Mouse (Mus musculus) liver, embryonic 14.5 days (tissue): ENCODE data around the gene Hist1h4c. TPM values are rescaled to one million over a fixed set of nuclear protein-coding genes. Genes with fewer than 3 reads are reported as not detected.

ENCODE experiments used
- ATAC-seq: fragments of 200-750 bp; cut with Nextera tagmentation; 2 replicates; pipeline ENCODE4 v1.8.0; 2017; ENCODE audit warnings: moderate number of reproducible peaks, mild to moderate bottlenecking, moderate library complexity; ENCODE audit not compliant: insufficient read depth
- DNase-seq, 3 experiments: peaks; one replicate each; pipeline ENCODE4 v3.0.0-alpha.2; 2012 to 2013; ENCODE audit warnings: low read depth in 3 of 3, low spot score in 3 of 3
- H3K27ac ChIP-seq: fragments of 300-500 bp; sonication (generic); 2 replicates; pipeline ENCODE4 v1.5.1; 2014; ENCODE audit warnings: moderate library complexity, mild to moderate bottlenecking, control low read depth, inconsistent platforms
- H3K27me3 ChIP-seq: fragments of 300-500 bp; sonication (generic); 2 replicates; pipeline ENCODE4 v1.6.1; 2014; ENCODE audit warnings: mild to moderate bottlenecking, low read length, moderate library complexity; ENCODE audit not compliant: control insufficient read depth, insufficient read depth
- H3K36me3 ChIP-seq: fragments of 300-500 bp; sonication (generic); replicated peaks from 2 replicates; pipeline ENCODE4 v1.6.1; 2014; ENCODE audit warnings: low read depth; ENCODE audit not compliant: control insufficient read depth, insufficient read depth
- H3K4me1 ChIP-seq, 2 experiments: fragments of 200-500 bp in 1 of 2; fragments of 300-500 bp in 1 of 2; sonication (generic) in 1 of 2; replicated peaks; 2 replicates each; pipeline ENCODE4 v1.6.1; 2012 to 2014; ENCODE audit warnings: antibody characterized with exemption in 1 of 2, inconsistent platforms in 1 of 2, low read length in 1 of 2; ENCODE audit not compliant: control insufficient read depth in 2 of 2, insufficient read depth in 2 of 2
- H3K4me2 ChIP-seq: fragments of 300-500 bp; sonication (generic); 2 replicates; pipeline ENCODE4 v1.6.1; 2014; ENCODE audit warnings: low read depth, mild to moderate bottlenecking, control low read depth, moderate library complexity
- H3K4me3 ChIP-seq, 2 experiments: fragments of 200-500 bp in 1 of 2; fragments of 300-500 bp in 1 of 2; sonication (generic) in 1 of 2; 2 replicates each; pipeline ENCODE4 v1.5.1; 2012 to 2014; ENCODE audit warnings: low read depth in 2 of 2, low read length in 2 of 2, mild to moderate bottlenecking in 2 of 2, control low read depth in 1 of 2, inconsistent platforms in 1 of 2, moderate library complexity in 1 of 2; ENCODE audit not compliant: insufficient read depth in 1 of 2
- H3K9ac ChIP-seq: fragments of 300-500 bp; sonication (generic); replicated peaks from 2 replicates; pipeline ENCODE4 v1.6.1; 2014; ENCODE audit warnings: mild to moderate bottlenecking, control low read depth, moderate library complexity
- H3K9me3 ChIP-seq: fragments of 300-500 bp; sonication (generic); 2 replicates; pipeline ENCODE4 v1.6.1; 2016; ENCODE audit warnings: low read length, mixed read lengths; ENCODE audit not compliant: control insufficient read depth
- CTCF ChIP-seq: IDR thresholded peaks from 2 replicates; pipeline ENCODE4 v1.5.1; 2016; ENCODE audit warnings: antibody characterized with exemption, low read depth, control low read depth
- EP300 ChIP-seq: IDR thresholded peaks from 2 replicates; pipeline ENCODE4 v1.6.1; 2016; ENCODE audit warnings: antibody characterized with exemption, low read depth
- WGBS: fragments of 180-500 bp; shearing (Covaris S2); extraction: QIAGEN DNeasy Blood & Tissue Kit; methylation state at CpG from one replicate; pipeline ENCODE4 v1.1.7; 2014; ENCODE audit not compliant: insufficient replicate concordance; 5-methylcytosine and 5-hydroxymethylcytosine counted together
- polyA plus RNA-seq, 2 experiments: library from polyadenylated mRNA; depleted of rRNA in 1 of 2; stranded (reverse) in 1 of 2; unstranded in 1 of 2; fragments of >200 nt; fragmentation: Nextera tagmentation in 1 of 2; extraction: Ambion mirVana in 1 of 2; gene quantifications; 2 replicates each; pipeline versions ENCODE4 v1.2.1 to v1.2.3; 2012 to 2014

The Hist1h4c gene
- polyA plus RNA-seq, 2 experiments: 6.2 to 10.1 TPM

- 48% methylated on average over 4 of the region's 4 CpGs for WGBS
- no peak for ATAC-seq
- H3K27ac ChIP-seq: no peak overlapping the region
- no peak overlapping the region for H3K4me2 ChIP-seq
- no peaks in the 10 kb centered on the region for H3K27me3 ChIP-seq
- H3K36me3 ChIP-seq: no peaks in the 10 kb centered on the region
- no peak for TF ChIP-seq EP300
- no peak for TF ChIP-seq CTCF
- peaks cover 12 to 13% of the 10 kb centered on the region in 2 experiments for H3K4me1 ChIP-seq
- H3K4me3 ChIP-seq: no peak overlapping the region
- no peaks in the 10 kb centered on the region for H3K9me3 ChIP-seq
- no peak for DNase-seq
- no peak overlapping the region for H3K9ac ChIP-seq
Observed at GRCm38 (mm10) chr13:23702220-23702619, 4.0 kb upstream of the Hist1h4c start.

- peak overlapping the region; percentile 51 for H3K9ac ChIP-seq
- DNase-seq (peak; percentile 73 to 75 (median 73)), ATAC-seq (0 out of 2 replicates have a peak, but pooled peaks have one; percentile 11)
- TF ChIP-seq CTCF: peak; percentile 89
- TF ChIP-seq EP300: no peak
- no peak overlapping the region for H3K4me3 ChIP-seq
- H3K36me3 ChIP-seq: no peaks in the 10 kb centered on the region
- 17% methylated on average over 8 of the region's 8 CpGs for WGBS
- H3K4me2 ChIP-seq: peak overlapping the region; percentile 24
- peaks cover 20 to 21% of the 10 kb centered on the region in 2 experiments for H3K4me1 ChIP-seq
- H3K27me3 ChIP-seq: no peaks in the 10 kb centered on the region
- no peaks in the 10 kb centered on the region for H3K9me3 ChIP-seq
- H3K27ac ChIP-seq: peak overlapping the region; percentile 13
Observed at GRCm38 (mm10) chr13:23700786-23701520, 2.7 kb upstream of the Hist1h4c start.

- no peak for DNase-seq
- Histone ChIP-seq H3K4me2 (no peak overlapping the region), H3K9me3 (no peaks in the 10 kb centered on the region), H3K27ac (no peak overlapping the region), H3K4me3 (no peak overlapping the region), H3K9ac (no peak overlapping the region), H3K36me3 (no peaks in the 10 kb centered on the region), H3K4me1 (peaks cover 26% of the 10 kb centered on the region in 2 experiments), H3K27me3 (no peaks in the 10 kb centered on the region)
- no peak for ATAC-seq
- 52% methylated on average over 3 of the region's 3 CpGs for WGBS
- TF ChIP-seq EP300: no peak
- TF ChIP-seq CTCF: peak; percentile 23; the same call in 1 of the 2 replicates
Observed at GRCm38 (mm10) chr13:23699767-23700166, 1.5 kb upstream of the Hist1h4c start.

GRCm38 (mm10) chr13:23698996-23699395 lies 742 bp upstream of the Hist1h4c start:
- ATAC-seq (no peak), DNase-seq (no peak)

GRCm38 (mm10) chr13:23697491-23698299 lies 559 bp downstream of the Hist1h4c start:
- Histone ChIP-seq H3K36me3 (no peaks in the 10 kb centered on the region), H3K27me3 (no peaks in the 10 kb centered on the region), H3K4me3 (peak overlapping the region; percentile 55 to 64), H3K9ac (peak overlapping the region; percentile 94), H3K4me1 (peaks cover 26% of the 10 kb centered on the region in 2 experiments), H3K4me2 (peak overlapping the region; percentile 69), H3K27ac (peak overlapping the region; percentile 100), H3K9me3 (no peaks in the 10 kb centered on the region)
- DNase-seq (peak; percentile 78 to 86 (median 84)), ATAC-seq (peak; percentile 68)
- TF ChIP-seq EP300 (peak; percentile 46), CTCF (peak; percentile 83)
- under 1% methylated on average over 24 of the region's 32 CpGs for WGBS

More at GRCm38 (mm10) chr13:23698996-23699395, 742 bp upstream of the Hist1h4c start:
- H3K36me3 ChIP-seq: no peaks in the 10 kb centered on the region
- H3K27ac ChIP-seq: peak overlapping the region; percentile 100
- peaks cover 26% of the 10 kb centered on the region in 2 experiments for H3K4me1 ChIP-seq
- H3K27me3 ChIP-seq: no peaks in the 10 kb centered on the region
- H3K4me3 ChIP-seq: no peak overlapping the region
- H3K4me2 ChIP-seq: peak overlapping the region; percentile 69
- no peaks in the 10 kb centered on the region for H3K9me3 ChIP-seq
- peak overlapping the region; percentile 94 for H3K9ac ChIP-seq
- WGBS: 67% methylated on average over 6 of the region's 6 CpGs
- TF ChIP-seq EP300: no peak
- TF ChIP-seq CTCF: no peak
